Mouse (Mus musculus): ENCODE measurements at regions not wholly inside any gene's neighbourhood (a gene's known extent, or its start where the extent isn't known, plus 50 kb on each side); places are given as distances from the start of the nearest gene placed in this dataset.

- DNase-seq: no peak
Measured at GRCm38 (mm10) chr17:7623392-7623791, 203.7 kb downstream of the Fndc1 start.

- DNase-seq: no peak
Measured at GRCm38 (mm10) chr17:7621262-7621661, 205.8 kb downstream of the Fndc1 start.

- no peak for DNase-seq
Measured at GRCm38 (mm10) chr17:7620166-7620565, 206.9 kb downstream of the Fndc1 start.

GRCm38 (mm10) chr17:7619641-7620040 lies 207.5 kb downstream of the Fndc1 start:
- no peak for DNase-seq

- DNase-seq: peak; percentile 2
Measured at GRCm38 (mm10) chr17:7608046-7608445, 219.1 kb downstream of the Fndc1 start.

GRCm38 (mm10) chr17:7607431-7607830 lies 219.7 kb downstream of the Fndc1 start:
- no peak for DNase-seq

- no peak for DNase-seq
Measured at GRCm38 (mm10) chr17:7604813-7605504, 219.7 kb upstream of the Unc93a2 start.

GRCm38 (mm10) chr17:7604096-7604495 lies 218.8 kb upstream of the Unc93a2 start:
- no peak for DNase-seq

GRCm38 (mm10) chr17:7600555-7600954 lies 215.3 kb upstream of the Unc93a2 start:
- no peak for DNase-seq

- DNase-seq: no peak
Measured at GRCm38 (mm10) chr17:7597481-7597880, 212.2 kb upstream of the Unc93a2 start.

GRCm38 (mm10) chr17:7594801-7595200 lies 209.5 kb upstream of the Unc93a2 start:
- no peak for DNase-seq

- no peak for DNase-seq
Measured at GRCm38 (mm10) chr17:7592491-7592890, 207.2 kb upstream of the Unc93a2 start.

GRCm38 (mm10) chr17:7582866-7583398 lies 197.7 kb upstream of the Unc93a2 start:
- DNase-seq: no peak

- no peak for DNase-seq
Measured at GRCm38 (mm10) chr17:7579031-7579430, 193.8 kb upstream of the Unc93a2 start.

- DNase-seq: no peak
Measured at GRCm38 (mm10) chr17:7578003-7578402, 192.7 kb upstream of the Unc93a2 start.

GRCm38 (mm10) chr17:7577227-7577626 lies 192.0 kb upstream of the Unc93a2 start:
- DNase-seq: peak in 1 of 2 experiments; percentile 2

GRCm38 (mm10) chr17:7571481-7571880 lies 186.2 kb upstream of the Unc93a2 start:
- DNase-seq: no peak

- no peak for DNase-seq
Measured at GRCm38 (mm10) chr17:7568482-7568881, 183.2 kb upstream of the Unc93a2 start.

- no peak for DNase-seq
Measured at GRCm38 (mm10) chr17:7565771-7566170, 180.5 kb upstream of the Unc93a2 start.

- DNase-seq: no peak
Measured at GRCm38 (mm10) chr17:7562940-7563339, 177.7 kb upstream of the Unc93a2 start.

GRCm38 (mm10) chr17:7548456-7548855 lies 163.2 kb upstream of the Unc93a2 start:
- no peak for DNase-seq

- no peak for DNase-seq
Measured at GRCm38 (mm10) chr17:7538402-7539087, 153.3 kb upstream of the Unc93a2 start.

GRCm38 (mm10) chr17:7537618-7538266 lies 152.5 kb upstream of the Unc93a2 start:
- DNase-seq: no peak

- no peak for DNase-seq
Measured at GRCm38 (mm10) chr17:7537210-7537609, 151.9 kb upstream of the Unc93a2 start.

All from cerebellum, adult 18-20 months (tissue).